Mouse (Mus musculus): Measurements from ENCODE around the gene Dnmt3a. TPM values are rescaled to one million over a fixed set of nuclear protein-coding genes. Genes with fewer than 3 reads are reported as not detected.

The Dnmt3a gene
- total and polyA plus RNA-seq, 2 experiments from 2014 or later, result 88.5 to 130 TPM

DNA sequence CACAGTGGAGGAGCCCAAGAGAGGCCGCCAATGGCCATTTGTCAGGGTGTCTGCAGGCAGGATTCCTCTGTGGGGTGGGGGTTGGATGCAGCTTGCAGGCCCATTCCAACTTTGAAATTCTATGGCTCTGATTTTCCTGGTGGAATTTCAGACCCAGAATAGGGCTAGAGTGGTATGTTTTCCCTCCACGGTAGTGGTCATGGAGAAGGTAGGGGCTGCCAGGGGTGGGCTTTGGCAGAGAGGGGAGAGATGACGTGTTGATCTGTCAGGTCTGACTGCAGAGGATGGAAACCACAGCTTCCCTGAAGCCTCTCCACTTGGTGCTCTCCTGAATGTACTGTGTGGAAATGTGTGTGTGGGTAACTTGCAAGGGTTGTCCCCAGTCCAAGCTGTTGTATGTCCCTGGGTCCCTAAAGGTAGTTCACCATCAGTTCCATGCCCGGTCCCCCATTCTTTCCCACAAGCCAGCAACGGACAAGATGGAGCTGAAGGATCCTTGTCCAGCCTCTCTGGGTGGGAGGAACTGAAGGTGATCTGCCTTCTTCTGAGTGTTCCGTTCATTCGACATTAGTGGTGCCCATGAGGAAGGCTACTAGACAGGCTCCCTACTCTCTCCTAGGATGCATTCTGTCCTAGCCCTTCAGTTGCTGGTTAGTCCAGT, 3.8 kb downstream of the Dnmt3a start:
- H3K4me2 ChIP-seq (ENCODE audit: low read depth, low read length, poor library complexity, severe bottlenecking), result peak overlapping the region; percentile 18; the same call in 1 of the 2 replicates
- no peak overlapping the region for H3K4me3 ChIP-seq (ENCODE audit: low read depth, low read length)
- H3K9me3 ChIP-seq (ENCODE audit: low read length), result no peaks in the 10 kb centered on the region
- ATAC-seq (ENCODE audit: low FRiP score), result no peak
- no peak for TF ChIP-seq CTCF (IDR thresholded peaks at IDR 0.05)
- H3K27ac ChIP-seq (ENCODE audit: low read depth, low read length), result peak overlapping the region; percentile 18; the same call in 1 of the 2 replicates
- no peaks in the 10 kb centered on the region for H3K27me3 ChIP-seq (ENCODE audit: insufficient read depth, low read length)
- 77% methylated on average over 7 of the region's 7 CpGs for WGBS
- peaks cover 32% of the 10 kb centered on the region for H3K4me1 ChIP-seq (ENCODE audit: insufficient read depth, low read length)
- no peak for DNase-seq (ENCODE audit: low spot score)
- no peaks in the 10 kb centered on the region for H3K36me3 ChIP-seq (ENCODE audit: insufficient read depth, low read length)
- no peak overlapping the region for H3K9ac ChIP-seq (replicated peaks; ENCODE audit: low read length, poor library complexity, severe bottlenecking)

DNA sequence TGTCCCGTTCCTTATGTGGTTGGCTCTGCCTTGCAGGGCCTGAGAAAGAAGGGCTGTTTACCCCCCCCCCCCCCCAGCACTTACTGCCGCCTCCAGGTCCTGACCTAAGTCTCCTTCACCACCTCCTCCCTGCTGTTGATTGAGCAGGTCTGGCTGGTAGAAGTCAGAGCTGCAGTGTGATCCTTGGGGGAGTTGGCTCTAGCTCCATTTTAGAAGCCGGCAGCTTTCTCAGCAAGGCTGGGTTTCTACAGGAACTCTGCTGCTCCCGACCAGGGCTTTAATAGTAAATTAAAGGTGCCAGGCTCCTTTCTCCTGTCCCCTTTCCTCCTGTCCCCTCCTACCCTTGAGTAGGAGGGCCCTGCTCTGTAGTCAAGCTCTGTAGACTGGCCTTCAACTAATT, 4.6 kb downstream of the Dnmt3a start:
- ATAC-seq (ENCODE audit: low FRiP score) (no peak), DNase-seq (ENCODE audit: low spot score) (no peak)
- H3K9me3 ChIP-seq (ENCODE audit: low read length), result no peaks in the 10 kb centered on the region
- TF ChIP-seq CTCF (IDR thresholded peaks at IDR 0.05), result no peak
- H3K36me3 ChIP-seq (ENCODE audit: insufficient read depth, low read length), result no peaks in the 10 kb centered on the region
- H3K4me1 ChIP-seq (ENCODE audit: insufficient read depth, low read length), result peaks cover 32% of the 10 kb centered on the region
- 0 out of 2 replicates have a peak overlapping the region, but pooled peaks have one; percentile 19 for H3K9ac ChIP-seq (replicated peaks; ENCODE audit: low read length, poor library complexity, severe bottlenecking)
- peak overlapping the region; percentile 18; the same call in 1 of the 2 replicates for H3K4me2 ChIP-seq (ENCODE audit: low read depth, low read length, poor library complexity, severe bottlenecking)
- H3K27me3 ChIP-seq (ENCODE audit: insufficient read depth, low read length), result no peaks in the 10 kb centered on the region
- H3K4me3 ChIP-seq (ENCODE audit: low read depth, low read length), result no peak overlapping the region
- peak overlapping the region; percentile 18; the same call in 1 of the 2 replicates for H3K27ac ChIP-seq (ENCODE audit: low read depth, low read length)
- 40% methylated on average over 4 of the region's 4 CpGs for WGBS

DNA sequence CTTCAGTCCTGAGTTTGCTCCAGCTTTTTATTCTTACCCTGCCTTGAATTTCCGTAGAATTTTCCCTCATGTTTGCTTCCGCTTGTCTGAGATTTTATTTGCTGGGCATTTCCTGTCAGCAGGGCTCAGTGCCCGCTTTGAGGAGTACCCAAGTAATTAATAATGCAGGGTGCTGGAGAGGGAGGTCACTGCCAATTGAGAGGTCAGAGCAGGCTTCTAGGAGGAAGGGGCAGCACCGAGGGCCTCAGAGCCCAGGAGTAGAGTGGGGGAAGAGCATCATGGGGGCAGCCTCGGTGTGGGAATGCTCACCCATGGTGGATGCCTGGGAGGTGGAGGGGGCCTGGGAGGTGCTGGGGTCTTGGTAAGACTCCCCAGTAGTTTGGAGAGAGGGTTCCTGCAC, 5.8 kb downstream of the Dnmt3a start:
- DNase-seq (ENCODE audit: low spot score), result no peak
- no peaks in the 10 kb centered on the region for H3K27me3 ChIP-seq (ENCODE audit: insufficient read depth, low read length)
- H3K27ac ChIP-seq (ENCODE audit: low read depth, low read length), result no peak overlapping the region; the same call in 1 of the 2 replicates
- no peak for TF ChIP-seq CTCF (IDR thresholded peaks at IDR 0.05)
- H3K4me1 ChIP-seq (ENCODE audit: insufficient read depth, low read length), result peaks cover 33% of the 10 kb centered on the region
- H3K9me3 ChIP-seq (ENCODE audit: low read length), result no peaks in the 10 kb centered on the region
- peak overlapping the region; percentile 28 for H3K4me2 ChIP-seq (ENCODE audit: low read depth, low read length, poor library complexity, severe bottlenecking)
- H3K36me3 ChIP-seq (ENCODE audit: insufficient read depth, low read length), result no peaks in the 10 kb centered on the region
- H3K9ac ChIP-seq (replicated peaks; ENCODE audit: low read length, poor library complexity, severe bottlenecking), result no peak overlapping the region
- H3K4me3 ChIP-seq (ENCODE audit: low read depth, low read length), result no peak overlapping the region
- no peak for ATAC-seq (ENCODE audit: low FRiP score)
- 39% methylated on average over 5 of the region's 5 CpGs for WGBS

DNA sequence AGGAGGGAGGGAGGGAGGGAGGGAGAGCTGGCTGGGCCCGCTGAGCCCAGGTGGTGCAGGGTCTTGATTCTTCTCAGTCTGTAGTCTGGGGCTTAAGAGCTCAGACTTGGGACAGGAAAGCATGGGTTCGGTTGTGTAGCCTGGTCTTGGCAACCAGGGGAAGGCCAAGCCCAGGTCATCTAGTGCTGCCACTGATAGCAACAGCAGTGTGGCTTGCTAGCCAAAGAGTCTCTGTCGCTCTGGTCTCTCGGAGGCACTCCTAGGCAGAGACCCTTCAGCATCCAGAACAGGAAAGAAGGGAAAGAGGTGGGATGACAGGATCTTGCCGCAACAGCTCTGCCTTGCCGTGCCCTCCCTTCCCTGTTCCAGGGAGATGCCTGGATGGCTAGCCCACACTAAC, 6.4 kb downstream of the Dnmt3a start:
- 52% methylated on average over 6 of the region's 6 CpGs for WGBS
- Histone ChIP-seq H3K4me1 (ENCODE audit: insufficient read depth, low read length) (peaks cover 36% of the 10 kb centered on the region), H3K4me3 (ENCODE audit: low read depth, low read length) (no peak overlapping the region), H3K36me3 (ENCODE audit: insufficient read depth, low read length) (no peaks in the 10 kb centered on the region), H3K27me3 (ENCODE audit: insufficient read depth, low read length) (no peaks in the 10 kb centered on the region), H3K9me3 (ENCODE audit: low read length) (no peaks in the 10 kb centered on the region), H3K27ac (ENCODE audit: low read depth, low read length) (no peak overlapping the region), H3K4me2 (ENCODE audit: low read depth, low read length, poor library complexity, severe bottlenecking) (no peak overlapping the region), H3K9ac (replicated peaks; ENCODE audit: low read length, poor library complexity, severe bottlenecking) (no peak overlapping the region)
- DNase-seq (ENCODE audit: low spot score) (no peak), ATAC-seq (ENCODE audit: low FRiP score) (no peak)
- no peak for TF ChIP-seq CTCF (IDR thresholded peaks at IDR 0.05)

DNA sequence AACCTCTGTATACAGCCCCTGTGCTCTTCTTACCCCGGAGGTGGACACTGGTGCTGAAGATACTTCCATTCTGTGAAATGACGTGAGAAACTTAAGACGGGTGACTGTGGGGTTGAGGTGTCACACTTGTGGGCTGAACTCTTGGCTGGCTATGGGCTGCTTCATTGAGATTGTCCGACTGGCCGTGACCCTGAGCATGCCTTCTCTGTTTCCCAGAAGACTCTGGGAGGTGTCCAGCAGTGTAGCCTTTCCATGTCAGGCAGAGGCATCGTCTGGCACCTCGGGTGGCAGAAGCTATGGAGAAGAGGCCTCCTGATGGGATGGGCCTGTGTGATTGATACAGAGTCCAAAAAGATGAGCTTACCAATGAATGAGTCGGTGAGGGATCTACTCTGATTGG, 7.3 kb downstream of the Dnmt3a start:
- ATAC-seq (ENCODE audit: low FRiP score) (no peak), DNase-seq (ENCODE audit: low spot score) (no peak)
- no peak overlapping the region for H3K4me2 ChIP-seq (ENCODE audit: low read depth, low read length, poor library complexity, severe bottlenecking)
- no peaks in the 10 kb centered on the region for H3K27me3 ChIP-seq (ENCODE audit: insufficient read depth, low read length)
- no peaks in the 10 kb centered on the region for H3K9me3 ChIP-seq (ENCODE audit: low read length)
- no peak for TF ChIP-seq CTCF (IDR thresholded peaks at IDR 0.05)
- WGBS, result 84% methylated on average over 8 of the region's 8 CpGs
- no peak overlapping the region for H3K9ac ChIP-seq (replicated peaks; ENCODE audit: low read length, poor library complexity, severe bottlenecking)
- H3K27ac ChIP-seq (ENCODE audit: low read depth, low read length), result no peak overlapping the region
- H3K4me3 ChIP-seq (ENCODE audit: low read depth, low read length), result no peak overlapping the region
- no peaks in the 10 kb centered on the region for H3K36me3 ChIP-seq (ENCODE audit: insufficient read depth, low read length)
- H3K4me1 ChIP-seq (ENCODE audit: insufficient read depth, low read length), result peaks cover 41% of the 10 kb centered on the region

DNA sequence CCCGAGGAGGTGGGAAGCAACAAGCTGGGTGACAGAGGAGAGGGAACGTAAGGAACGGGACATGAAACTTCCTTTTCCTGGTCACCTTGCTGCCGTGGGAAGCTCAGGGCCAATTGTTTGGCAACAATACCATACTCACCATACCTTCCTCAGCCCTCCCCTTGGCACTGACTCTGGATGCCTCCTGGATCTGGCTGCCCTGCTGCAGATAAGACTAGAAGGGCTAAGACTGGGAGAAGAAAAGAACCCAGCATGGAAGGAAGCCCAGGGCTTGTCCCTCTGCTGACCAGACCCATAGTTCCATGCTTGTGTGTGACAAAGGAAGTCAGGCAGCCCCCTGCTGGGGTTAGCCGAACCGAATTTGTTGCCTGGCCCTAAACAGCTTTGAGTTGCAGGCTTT, 9.6 kb downstream of the Dnmt3a start:
- H3K4me3 ChIP-seq (ENCODE audit: low read depth, low read length), result no peak overlapping the region
- no peaks in the 10 kb centered on the region for H3K9me3 ChIP-seq (ENCODE audit: low read length)
- H3K4me1 ChIP-seq (ENCODE audit: insufficient read depth, low read length), result peaks cover 39% of the 10 kb centered on the region
- H3K36me3 ChIP-seq (ENCODE audit: insufficient read depth, low read length), result no peaks in the 10 kb centered on the region
- no peak overlapping the region for H3K4me2 ChIP-seq (ENCODE audit: low read depth, low read length, poor library complexity, severe bottlenecking)
- TF ChIP-seq CTCF (IDR thresholded peaks at IDR 0.05), result no peak
- H3K27ac ChIP-seq (ENCODE audit: low read depth, low read length), result no peak overlapping the region
- ATAC-seq (ENCODE audit: low FRiP score) (no peak), DNase-seq (ENCODE audit: low spot score) (no peak)
- WGBS, result 39% methylated on average over 6 of the region's 6 CpGs
- no peaks in the 10 kb centered on the region for H3K27me3 ChIP-seq (ENCODE audit: insufficient read depth, low read length)
- H3K9ac ChIP-seq (replicated peaks; ENCODE audit: low read length, poor library complexity, severe bottlenecking), result no peak overlapping the region
